Mouse (Mus musculus): ENCODE measurements around the gene Pou2f2.

- no peak for TF ChIP-seq CTCF (conservative IDR thresholded peaks at IDR 0.05; ENCODE audit: insufficient read depth, insufficient read length, low read depth, low read length)
- TF ChIP-seq POLR2A (IDR thresholded peaks at IDR 0.05; ENCODE audit: low read depth, low read length) = no peak
Observed at GRCm38 (mm10) chr7:25151009-25151408, 28.5 kb downstream of the Pou2f2 start.
